Mouse (Mus musculus) lung, postnatal 0 days (tissue): ENCODE data around the gene Rhd.

Experiments used
- CTCF ChIP-seq: IDR thresholded peaks from 2 replicates; pipeline ENCODE4 v1.5.1; 2016; ENCODE audit warnings: antibody characterized with exemption, mild to moderate bottlenecking
- EP300 ChIP-seq: IDR thresholded peaks from 2 replicates; pipeline ENCODE4 v1.6.1; 2016; ENCODE audit warnings: antibody characterized with exemption, mild to moderate bottlenecking, control low read depth

DNA sequence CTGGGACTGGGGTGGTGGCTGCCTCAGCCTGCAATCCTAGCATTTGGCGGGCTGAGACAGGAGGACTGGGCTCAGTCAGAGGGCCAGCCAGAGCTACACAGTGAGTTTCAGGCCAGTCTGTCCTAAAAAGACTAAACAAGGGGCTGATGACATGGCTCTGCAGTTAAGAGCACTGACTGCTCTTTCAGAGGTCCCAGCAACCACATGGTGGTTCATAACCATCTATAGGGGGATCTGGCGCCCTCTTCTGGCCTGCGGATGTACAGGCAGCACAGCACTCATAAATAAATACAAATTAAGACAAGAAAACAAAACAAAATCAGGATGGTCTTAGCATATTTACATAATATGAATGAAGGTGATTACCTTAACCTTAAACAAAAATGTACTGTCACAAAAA is 49.1 kb downstream of the Rhd start:
- TF ChIP-seq CTCF (peak; percentile 86), EP300 (no peak)
